In the genomic region with DNA sequence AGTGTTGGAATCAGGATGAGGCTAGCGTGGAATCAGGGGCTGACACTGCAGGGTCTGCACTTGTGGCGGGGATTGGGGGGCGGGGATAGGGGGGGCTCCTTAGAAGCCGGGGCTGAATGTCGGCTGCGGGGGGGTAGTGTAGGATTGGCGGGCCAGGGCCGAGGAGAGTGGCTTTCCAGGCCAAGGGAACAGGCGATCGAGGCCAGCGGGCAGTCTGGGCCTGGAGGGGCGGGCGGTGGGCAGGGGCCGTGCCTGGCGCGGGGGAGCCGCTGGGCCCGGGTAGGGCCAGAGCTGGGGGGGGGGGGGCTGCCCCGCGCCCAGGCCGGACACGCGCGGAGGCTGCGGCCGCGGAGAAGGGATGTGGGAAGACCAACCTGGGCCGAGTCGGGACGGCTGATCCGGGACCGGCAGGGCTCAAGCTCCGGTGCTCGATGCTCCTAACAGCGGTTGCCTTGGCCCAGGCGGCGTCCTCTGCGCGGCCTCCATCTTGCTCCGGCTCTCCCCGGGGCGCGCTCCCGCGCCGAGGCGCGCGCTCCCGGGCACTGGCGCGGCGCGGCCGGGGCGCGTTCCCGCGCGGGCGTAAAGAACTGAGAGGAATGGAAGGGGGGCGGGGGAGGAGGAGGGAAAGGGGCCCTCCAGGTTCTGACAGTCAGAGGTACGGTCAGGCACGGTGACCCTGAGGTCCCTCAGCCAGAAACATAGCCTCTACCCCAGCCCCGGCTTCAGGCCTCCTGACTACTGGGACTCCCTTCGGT, we compare ENCODE assay signal across 8 mouse cellular contexts. TPM values are rescaled to one million over a fixed set of nuclear protein-coding genes. Genes with fewer than 3 reads are reported as not detected.
DNase-seq lines count a peak whose midpoint lies in the region; ATAC-seq lines count a peak whose summit lies in the region.

A gene (minus strand): TSS at position 544 of the 755 bp plus-strand sequence.

- H3K36me3 ChIP-seq in hindbrain, embryonic 11.5 days (ENCODE audit: control insufficient read depth, insufficient read depth, low read length) = no peaks in the 10 kb centered on the region
- no peaks in the 10 kb centered on the region for H3K36me3 ChIP-seq in limb, embryonic 11.5 days (ENCODE audit: control insufficient read depth, insufficient read depth, low read length)

- no peaks in the 10 kb centered on the region for H3K9me3 ChIP-seq in hindbrain, embryonic 11.5 days (ENCODE audit: control insufficient read depth, low read length)
- no peaks in the 10 kb centered on the region for H3K9me3 ChIP-seq in limb, embryonic 11.5 days (ENCODE audit: control insufficient read depth, low read length)

- H3K4me1 ChIP-seq in hindbrain, embryonic 11.5 days (replicated peaks; ENCODE audit: control insufficient read depth, insufficient read depth, low read length) = peaks cover 5% of the 10 kb centered on the region; the same call in 1 of the 2 replicates
- H3K4me1 ChIP-seq in limb, embryonic 11.5 days (ENCODE audit: control insufficient read depth, insufficient read depth, low read length) = peaks cover 5% of the 10 kb centered on the region; the same call in 1 of the 2 replicates

- peak within 1 kb of the TSS; percentile 63 for H3K27ac ChIP-seq in hindbrain, embryonic 11.5 days (ENCODE audit: low read depth, low read length)
- no peak within 1 kb of the TSS for H3K27ac ChIP-seq in limb, embryonic 11.5 days (replicated peaks; ENCODE audit: low read depth, low read length)

- peak; percentile 17 for DNase-seq in adrenal gland, postnatal 10 days
- no peak for DNase-seq in adrenal gland, adult 2 months
- DNase-seq in thymus, postnatal 4 days = peak; percentile 19
- DNase-seq in thymus, postnatal 25 days = no peak
- peak; percentile 73 for DNase-seq in hindbrain, embryonic 11.5 days (ENCODE audit: low spot score)
- DNase-seq in limb, embryonic 11.5 days (ENCODE audit: low spot score) = peak; percentile 40
- DNase-seq in retina, embryonic 14.5 days (ENCODE audit: low spot score) = peak; percentile 66
- DNase-seq in thymus, adult 18-20 months = no peak

- H3K27me3 ChIP-seq in hindbrain, embryonic 11.5 days (ENCODE audit: control insufficient read depth, insufficient read depth, low read length) = peaks cover 4% of the 10 kb centered on the region; the same call in 1 of the 2 replicates
- peaks cover 23% of the 10 kb centered on the region for H3K27me3 ChIP-seq in limb, embryonic 11.5 days (ENCODE audit: control insufficient read depth, insufficient read depth, low read length)

- 2% methylated on average over 49 of the region's 66 CpGs for WGBS in hindbrain, embryonic 11.5 days
- 2% methylated on average over 38 of the region's 66 CpGs for WGBS in limb, embryonic 11.5 days

- peak; percentile 85 for ATAC-seq in hindbrain, embryonic 11.5 days (ENCODE audit: low FRiP score)
- ATAC-seq in limb, embryonic 11.5 days (ENCODE audit: insufficient number of reproducible peaks, low FRiP score, low TSS enrichment, low read depth) = no peak

- peak within 1 kb of the TSS; percentile 88 for H3K9ac ChIP-seq in hindbrain, embryonic 11.5 days (ENCODE audit: low read depth, low read length)
- peak within 1 kb of the TSS; percentile 43 for H3K9ac ChIP-seq in limb, embryonic 11.5 days (ENCODE audit: low read length)

- peak within 1 kb of the TSS; percentile 97 for H3K4me2 ChIP-seq in hindbrain, embryonic 11.5 days (replicated peaks; ENCODE audit: low read depth, low read length)
- peak within 1 kb of the TSS; percentile 77 for H3K4me2 ChIP-seq in limb, embryonic 11.5 days (ENCODE audit: low read depth, severe bottlenecking)

- H3K4me3 ChIP-seq in hindbrain, embryonic 11.5 days (ENCODE audit: low read depth, low read length) = peak within 1 kb of the TSS; percentile 61
- H3K4me3 ChIP-seq in limb, embryonic 11.5 days (ENCODE audit: low read depth, low read length) = peak within 1 kb of the TSS; percentile 42

RNA-seq across cellular contexts. Expression of the gene that starts here (rescaled TPM):
- 1 to 10 TPM; 3.2 to 4.8 TPM for total RNA-seq in adrenal gland, postnatal 10 days (2021)
- 1 to 10 TPM; 2.3 to 5.4 TPM for total RNA-seq in adrenal gland, adult 2 months (2021)
- polyA plus RNA-seq in adrenal gland, adult 2 months (2012; rRNA removed) = 3.8 and 5.5 TPM in 2 replicates
- 7.0 and 7.9 TPM in 2 replicates for polyA plus RNA-seq in hindbrain, embryonic 11.5 days (2014; fragmentation: Nextera tagmentation; extraction: Ambion mirVana)
- 0.58 and 0.65 TPM in 2 replicates for polyA plus RNA-seq in limb, embryonic 11.5 days (2014; fragmentation: Nextera tagmentation; extraction: Ambion mirVana)

Comparison
In these comparisons a context has a peak if more than half of its experiments do, and no peak if none do; other contexts are left out.
1. DNase-seq: peak in adrenal gland, postnatal 10 days (single experiment), thymus, postnatal 4 days (single experiment), hindbrain, embryonic 11.5 days (single experiment) and retina, embryonic 14.5 days (single experiment); none in adrenal gland, adult 2 months (single experiment), thymus, postnatal 25 days (single experiment) and thymus, adult 18-20 months (0 of 2).
2. Peak in DNase-seq, H3K4me3 ChIP-seq, H3K9ac ChIP-seq and H3K4me2 ChIP-seq in limb, embryonic 11.5 days; RNA of the gene not detected or under 1 TPM.